Mouse (Mus musculus) spleen, adult 2 months (tissue): ENCODE results near the gene Antxr1.

ENCODE experiments used
- CTCF ChIP-seq: fragments of 200-500 bp; IDR thresholded peaks from 2 replicates; pipeline ENCODE4 v1.5.1; 2011; ENCODE audit warnings: mild to moderate bottlenecking, inconsistent platforms; ENCODE audit not compliant: insufficient read depth, insufficient read length, insufficient replicate concordance; ENCODE audit errors: extremely low read depth
- POLR2A ChIP-seq: fragments of 200-500 bp; IDR thresholded peaks from 2 replicates; pipeline ENCODE4 v1.6.1; 2011; ENCODE audit warnings: low read depth, low read length, inconsistent platforms

DNA sequence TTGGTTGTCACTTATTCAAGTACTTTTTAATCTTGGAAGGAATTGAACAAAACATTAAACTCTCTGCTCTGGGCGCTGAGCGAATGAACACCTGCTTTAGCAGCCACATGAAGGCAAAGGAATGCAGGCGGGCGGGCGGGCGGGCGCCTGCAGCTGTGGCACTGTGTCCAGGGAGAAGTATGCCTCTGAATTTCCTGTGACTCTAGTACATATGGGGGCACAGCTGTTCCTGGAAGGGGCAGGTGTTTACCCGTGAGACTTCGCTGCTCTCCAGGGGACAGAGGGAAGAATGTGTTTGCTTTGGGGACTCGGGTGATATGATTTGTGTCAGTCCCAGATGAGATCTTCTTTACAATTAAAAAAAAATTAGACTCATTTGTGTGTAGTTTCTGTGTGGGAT, 107.7 kb downstream of the Antxr1 start:
- TF ChIP-seq CTCF (no peak), POLR2A (no peak)
